Mouse (Mus musculus) brain, embryonic 14.5 days (tissue): ENCODE results near the gene Cage1.

Experiments used
- CTCF ChIP-seq: fragments of 200-500 bp; IDR thresholded peaks from 2 replicates; pipeline ENCODE4 v1.5.1; 2012; ENCODE audit warnings: inconsistent platforms, mild to moderate bottlenecking, moderate library complexity, borderline replicate concordance; ENCODE audit not compliant: insufficient read depth, insufficient read length; ENCODE audit errors: extremely low read depth
- POLR2A ChIP-seq: fragments of 200-500 bp; IDR thresholded peaks from 2 replicates; pipeline ENCODE4 v1.6.1; 2012; ENCODE audit warnings: mild to moderate bottlenecking, inconsistent platforms, borderline replicate concordance; ENCODE audit not compliant: poor library complexity, insufficient read depth, insufficient read length, severe bottlenecking; ENCODE audit errors: extremely low read depth

GRCm38 (mm10) chr13:38028407-38028806 lies 8.5 kb downstream of the Cage1 start:
- no peak for TF ChIP-seq CTCF
- no peak for TF ChIP-seq POLR2A
